Mouse (Mus musculus): ENCODE results near the gene Pdcd11. TPM values are rescaled to one million over a fixed set of nuclear protein-coding genes. Genes with fewer than 3 reads are reported as not detected.

Gene Pdcd11
- polyA plus RNA-seq, 1 experiment from 2014 or later, result 13.4 TPM

- no peak overlapping the region for H3K27ac ChIP-seq
- ATAC-seq (ENCODE audit: low FRiP score), result no peak
- H3K9ac ChIP-seq, result peak overlapping the region; percentile 42; the same call in 1 of the 2 replicates
- WGBS, result 60% methylated on average over 12 of the region's 12 CpGs
- 0 out of 2 replicates have a peak, but pooled peaks cover 5% of the 10 kb centered on the region for H3K4me1 ChIP-seq
- H3K4me3 ChIP-seq (replicated peaks), result peak overlapping the region; percentile 36
- H3K9me3 ChIP-seq, result no peaks in the 10 kb centered on the region
- no peaks in the 10 kb centered on the region for H3K36me3 ChIP-seq (replicated peaks)
- H3K4me2 ChIP-seq, result peak overlapping the region; percentile 59
- H3K27me3 ChIP-seq, result peaks cover 14% of the 10 kb centered on the region; the same call in 1 of the 2 replicates
Measured at GRCm38 (mm10) chr19:47152062-47152369, 61.4 kb downstream of the Pdcd11 start.

- ATAC-seq (ENCODE audit: low FRiP score), result no peak
- Histone ChIP-seq H3K36me3 (replicated peaks) (no peaks in the 10 kb centered on the region), H3K27ac (no peak overlapping the region), H3K4me3 (replicated peaks) (no peak overlapping the region), H3K4me1 (0 out of 2 replicates have a peak, but pooled peaks cover 5% of the 10 kb centered on the region), H3K9ac (no peak overlapping the region), H3K9me3 (no peaks in the 10 kb centered on the region), H3K27me3 (peaks cover 11% of the 10 kb centered on the region; the same call in 1 of the 2 replicates), H3K4me2 (no peak overlapping the region)
- WGBS, result 91% methylated on average over 7 of the region's 7 CpGs
Measured at GRCm38 (mm10) chr19:47153767-47154166, 63.2 kb downstream of the Pdcd11 start.

- Histone ChIP-seq H3K4me3 (replicated peaks) (no peak within 1 kb of the TSS), H3K4me2 (no peak within 1 kb of the TSS), H3K9ac (no peak within 1 kb of the TSS), H3K27me3 (no peaks in the 10 kb centered on the region), H3K36me3 (replicated peaks) (no peaks in the 10 kb centered on the region), H3K9me3 (no peaks in the 10 kb centered on the region), H3K27ac (no peak within 1 kb of the TSS), H3K4me1 (no peaks in the 10 kb centered on the region)
- no peak for ATAC-seq (ENCODE audit: low FRiP score)
- 77% methylated on average over 11 of the region's 11 CpGs for WGBS
Measured at GRCm38 (mm10) chr19:47157664-47158063, 67.1 kb downstream of the Pdcd11 start, which contains the start of gene Calhm3. Gene Calhm3 (minus strand): TSS chr19:47157764.

- no peak overlapping the region for H3K27ac ChIP-seq
- no peak overlapping the region for H3K4me3 ChIP-seq (replicated peaks)
- no peak for ATAC-seq (ENCODE audit: low FRiP score)
- H3K9ac ChIP-seq, result no peak overlapping the region
- WGBS, result 63% methylated on average over 4 of the region's 4 CpGs
- no peaks in the 10 kb centered on the region for H3K9me3 ChIP-seq
- no peaks in the 10 kb centered on the region; the same call in 1 of the 2 replicates for H3K4me1 ChIP-seq
- no peak overlapping the region for H3K4me2 ChIP-seq
- no peaks in the 10 kb centered on the region for H3K36me3 ChIP-seq (replicated peaks)
- H3K27me3 ChIP-seq, result no peaks in the 10 kb centered on the region
Measured at GRCm38 (mm10) chr19:47161669-47162068, 71.1 kb downstream of the Pdcd11 start.

- 95% methylated on average over 6 of the region's 6 CpGs for WGBS
- no peak overlapping the region for H3K4me3 ChIP-seq (replicated peaks)
- no peak overlapping the region for H3K27ac ChIP-seq
- H3K9me3 ChIP-seq, result no peaks in the 10 kb centered on the region
- H3K4me2 ChIP-seq, result no peak overlapping the region
- no peak overlapping the region for H3K9ac ChIP-seq
- ATAC-seq (ENCODE audit: low FRiP score), result no peak
- H3K36me3 ChIP-seq (replicated peaks), result no peaks in the 10 kb centered on the region
- peaks cover under 1% of the 10 kb centered on the region; the same call in 1 of the 2 replicates for H3K4me1 ChIP-seq
- 0 out of 2 replicates have a peak, but pooled peaks cover 3% of the 10 kb centered on the region for H3K27me3 ChIP-seq
Measured at GRCm38 (mm10) chr19:47163176-47163744, 72.7 kb downstream of the Pdcd11 start.

- Histone ChIP-seq H3K4me1 (peaks cover 6% of the 10 kb centered on the region), H3K9ac (no peak overlapping the region), H3K4me3 (replicated peaks) (no peak overlapping the region), H3K27ac (no peak overlapping the region), H3K9me3 (no peaks in the 10 kb centered on the region), H3K27me3 (0 out of 2 replicates have a peak, but pooled peaks cover 3% of the 10 kb centered on the region), H3K36me3 (replicated peaks) (no peaks in the 10 kb centered on the region), H3K4me2 (no peak overlapping the region)
- no peak for ATAC-seq (ENCODE audit: low FRiP score)
- WGBS, result 9% methylated on average over 3 of the region's 3 CpGs
Measured at GRCm38 (mm10) chr19:47166758-47167157, 76.2 kb downstream of the Pdcd11 start.

GRCm38 (mm10) chr19:47167617-47168214, 77.1 kb downstream of the Pdcd11 start:
- Histone ChIP-seq H3K36me3 (replicated peaks) (no peaks in the 10 kb centered on the region), H3K9ac (no peak overlapping the region), H3K27me3 (0 out of 2 replicates have a peak, but pooled peaks cover 3% of the 10 kb centered on the region), H3K27ac (no peak overlapping the region), H3K4me3 (replicated peaks) (no peak overlapping the region), H3K9me3 (no peaks in the 10 kb centered on the region), H3K4me1 (peaks cover 6% of the 10 kb centered on the region), H3K4me2 (0 out of 2 replicates have a peak overlapping the region, but pooled peaks have one; percentile 25)
- 52% methylated on average over 7 of the region's 7 CpGs for WGBS
- no peak for ATAC-seq (ENCODE audit: low FRiP score)

- H3K4me1 ChIP-seq, result peaks cover 6% of the 10 kb centered on the region
- no peaks in the 10 kb centered on the region for H3K9me3 ChIP-seq
- no peak overlapping the region for H3K27ac ChIP-seq
- 6% methylated on average over 13 of the region's 13 CpGs for WGBS
- no peak overlapping the region for H3K4me3 ChIP-seq (replicated peaks)
- no peak overlapping the region for H3K9ac ChIP-seq
- ATAC-seq (ENCODE audit: low FRiP score), result no peak
- H3K4me2 ChIP-seq, result peak overlapping the region; percentile 25
- H3K36me3 ChIP-seq (replicated peaks), result no peaks in the 10 kb centered on the region
- 0 out of 2 replicates have a peak, but pooled peaks cover 3% of the 10 kb centered on the region for H3K27me3 ChIP-seq
Measured at GRCm38 (mm10) chr19:47168223-47168622, 77.7 kb downstream of the Pdcd11 start.

GRCm38 (mm10) chr19:47168793-47169412, 78.3 kb downstream of the Pdcd11 start:
- WGBS, result 27% methylated on average over 11 of the region's 11 CpGs
- H3K9me3 ChIP-seq, result no peaks in the 10 kb centered on the region
- H3K9ac ChIP-seq, result no peak overlapping the region
- H3K36me3 ChIP-seq (replicated peaks), result no peaks in the 10 kb centered on the region
- ATAC-seq (ENCODE audit: low FRiP score), result peak; percentile 58
- H3K4me3 ChIP-seq (replicated peaks), result no peak overlapping the region
- peaks cover 6% of the 10 kb centered on the region for H3K4me1 ChIP-seq
- H3K27ac ChIP-seq, result no peak overlapping the region
- H3K4me2 ChIP-seq, result peak overlapping the region; percentile 25
- H3K27me3 ChIP-seq, result 0 out of 2 replicates have a peak, but pooled peaks cover 3% of the 10 kb centered on the region

GRCm38 (mm10) chr19:47174515-47174914, 83.9 kb downstream of the Pdcd11 start:
- no peak overlapping the region for H3K9ac ChIP-seq
- no peaks in the 10 kb centered on the region for H3K36me3 ChIP-seq (replicated peaks)
- H3K4me3 ChIP-seq (replicated peaks), result no peak overlapping the region
- WGBS, result 57% methylated on average over 3 of the region's 3 CpGs
- H3K4me1 ChIP-seq, result peaks cover 8% of the 10 kb centered on the region
- H3K4me2 ChIP-seq, result no peak overlapping the region
- no peaks in the 10 kb centered on the region for H3K9me3 ChIP-seq
- peaks cover 46% of the 10 kb centered on the region for H3K27me3 ChIP-seq
- no peak for ATAC-seq (ENCODE audit: low FRiP score)
- H3K27ac ChIP-seq, result no peak overlapping the region

- no peak overlapping the region for H3K4me3 ChIP-seq (replicated peaks)
- peaks cover 56% of the 10 kb centered on the region for H3K27me3 ChIP-seq
- ATAC-seq (ENCODE audit: low FRiP score), result no peak
- H3K4me2 ChIP-seq, result no peak overlapping the region
- no peaks in the 10 kb centered on the region for H3K9me3 ChIP-seq
- no peak overlapping the region for H3K27ac ChIP-seq
- WGBS, result 80% methylated on average over 2 of the region's 2 CpGs
- H3K4me1 ChIP-seq, result peaks cover 15% of the 10 kb centered on the region
- H3K9ac ChIP-seq, result no peak overlapping the region
- no peaks in the 10 kb centered on the region for H3K36me3 ChIP-seq (replicated peaks)
Measured at GRCm38 (mm10) chr19:47175472-47175871, 84.9 kb downstream of the Pdcd11 start.

GRCm38 (mm10) chr19:47176916-47177505, 86.4 kb downstream of the Pdcd11 start:
- no peak overlapping the region for H3K27ac ChIP-seq
- ATAC-seq (ENCODE audit: low FRiP score), result no peak
- no peak overlapping the region for H3K4me3 ChIP-seq (replicated peaks)
- H3K9ac ChIP-seq, result no peak overlapping the region
- peaks cover 70% of the 10 kb centered on the region for H3K27me3 ChIP-seq
- peaks cover 2% of the 10 kb centered on the region; the same call in 1 of the 2 replicates for H3K9me3 ChIP-seq
- no peaks in the 10 kb centered on the region for H3K36me3 ChIP-seq (replicated peaks)
- H3K4me2 ChIP-seq, result no peak overlapping the region
- WGBS, result 83% methylated on average over 2 of the region's 2 CpGs
- peaks cover 15% of the 10 kb centered on the region for H3K4me1 ChIP-seq

Data from forebrain, embryonic 12.5 days (tissue).